25 mouse cellular contexts compared by ENCODE assay signal in genomic region chr2:57250113-57250512, GRCm38 (mm10). TPM values are rescaled to one million over a fixed set of nuclear protein-coding genes. Genes with fewer than 3 reads are reported as not detected.
DNase-seq lines count a peak whose midpoint lies in the region; ATAC-seq and TF ChIP-seq lines count a peak whose summit lies in the region.
"Had no signal": no experiment of that assay in that cellular context is flagged by ENCODE, and none has a peak within 500 bp of the region (broad histone marks: within the 10 kb centered on the region; RNA-seq: fewer than 3 reads in every experiment).

No protein-coding gene starts in this region.

- H3K9me3 ChIP-seq in intestine, postnatal 0 days (ENCODE audit: control insufficient read depth), result no peaks in the 10 kb centered on the region
- H3K9me3 ChIP-seq in heart, embryonic 10.5 days, result no peaks in the 10 kb centered on the region
- H3K9me3 ChIP-seq: embryonic facial prominence, embryonic 12.5 days; embryonic facial prominence, embryonic 15.5 days; heart, embryonic 13.5 days had no signal

- H3K4me1 ChIP-seq in brown adipose tissue, adult 24 weeks (ENCODE audit: control insufficient read depth, insufficient read depth, insufficient read length, low read length), result peaks cover 23% of the 10 kb centered on the region
- no peaks in the 10 kb centered on the region for H3K4me1 ChIP-seq in intestine, postnatal 0 days (replicated peaks; ENCODE audit: control insufficient read depth, insufficient read depth, low read length)
- H3K4me1 ChIP-seq in heart, embryonic 10.5 days, result 0 out of 2 replicates have a peak, but pooled peaks cover 6% of the 10 kb centered on the region
- H3K4me1 ChIP-seq: embryonic facial prominence, embryonic 12.5 days; embryonic facial prominence, embryonic 15.5 days had no signal

- no peak for TF ChIP-seq CTCF in intestine, postnatal 0 days (IDR thresholded peaks at IDR 0.05; ENCODE audit: low read depth)

- no peak overlapping the region for H3K4me3 ChIP-seq in brown adipose tissue, adult 24 weeks (ENCODE audit: insufficient read depth, low read depth, low read length)
- H3K4me3 ChIP-seq in intestine, postnatal 0 days (ENCODE audit: low read depth, low read length), result no peak overlapping the region
- no peak overlapping the region for H3K4me3 ChIP-seq in heart, embryonic 10.5 days
- H3K4me3 ChIP-seq: embryonic facial prominence, embryonic 12.5 days; embryonic facial prominence, embryonic 15.5 days; gastrocnemius, adult 2 months; heart, embryonic 13.5 days had no signal

- H3K9ac ChIP-seq in intestine, postnatal 0 days (ENCODE audit: low read depth, low read length), result no peak overlapping the region
- H3K9ac ChIP-seq: embryonic facial prominence, embryonic 12.5 days; embryonic facial prominence, embryonic 15.5 days; forebrain, postnatal 0 days; heart, embryonic 13.5 days; hindbrain, embryonic 14.5 days had no signal

- H3K27ac ChIP-seq in brown adipose tissue, adult 24 weeks (replicated peaks; ENCODE audit: low read depth, low read length), result 0 out of 2 replicates have a peak overlapping the region, but pooled peaks have one; percentile 42
- H3K27ac ChIP-seq in intestine, postnatal 0 days (ENCODE audit: low read depth, low read length), result no peak overlapping the region
- H3K27ac ChIP-seq in heart, embryonic 10.5 days, result no peak overlapping the region
- H3K27ac ChIP-seq: embryonic facial prominence, embryonic 12.5 days; embryonic facial prominence, embryonic 15.5 days; gastrocnemius, adult 2 months; heart, embryonic 13.5 days; hindbrain, embryonic 14.5 days; hindbrain, postnatal 0 days had no signal

- H3K27me3 ChIP-seq in intestine, postnatal 0 days (replicated peaks; ENCODE audit: control insufficient read depth, insufficient read depth, low read length), result no peaks in the 10 kb centered on the region
- no peaks in the 10 kb centered on the region for H3K27me3 ChIP-seq in heart, embryonic 10.5 days (ENCODE audit: insufficient read depth, poor library complexity, severe bottlenecking)
- H3K27me3 ChIP-seq: embryonic facial prominence, embryonic 12.5 days; embryonic facial prominence, embryonic 15.5 days; heart, embryonic 13.5 days had no signal

- peak; percentile 75 for ATAC-seq in intestine, postnatal 0 days
- ATAC-seq: activated CD4-positive, CD25-positive, alpha-beta regulatory T cell, adult 4 months; CD4-positive, CD25-positive, alpha-beta regulatory T cell, adult 4 months; forebrain, embryonic 14.5 days; forebrain, postnatal 0 days; hindbrain, postnatal 0 days; inflammation-experienced regulatory T-cells, adult 6 months had no signal

- DNase-seq in 3T3-L1 (ENCODE audit: low read depth, low spot score), result peak; percentile 74
- no peak for DNase-seq in lung, postnatal 25 days (ENCODE audit: low spot score)
- no peak for DNase-seq in heart, embryonic 10.5 days (ENCODE audit: low spot score)
- no peak for DNase-seq in layer of hippocampus, postnatal 14 days (ENCODE audit: low spot score in 2 of 2)
- DNase-seq: adrenal gland, adult 8-10 months; adrenal gland, postnatal 25 days; cerebellum, adult 18-20 months; cerebellum, adult 9-10 months; cerebellum, postnatal 25 days; forebrain, postnatal 0 days; gastrocnemius, adult 2 months; gastrocnemius, postnatal 14 days; heart, postnatal 14 days; heart, postnatal 4 days had no signal

- 64% methylated on average over 3 of the region's 3 CpGs for WGBS in intestine, postnatal 0 days
- WGBS in heart, embryonic 10.5 days, result 95% methylated on average over 3 of the region's 3 CpGs

- no peaks in the 10 kb centered on the region for H3K36me3 ChIP-seq in intestine, postnatal 0 days (ENCODE audit: control insufficient read depth, insufficient read depth)
- no peaks in the 10 kb centered on the region for H3K36me3 ChIP-seq in heart, embryonic 10.5 days
- H3K36me3 ChIP-seq: embryonic facial prominence, embryonic 12.5 days; embryonic facial prominence, embryonic 15.5 days; heart, embryonic 13.5 days had no signal

- H3K4me2 ChIP-seq in intestine, postnatal 0 days (replicated peaks; ENCODE audit: low read depth), result no peak overlapping the region
- H3K4me2 ChIP-seq: embryonic facial prominence, embryonic 12.5 days; embryonic facial prominence, embryonic 15.5 days; heart, embryonic 13.5 days; hindbrain, embryonic 14.5 days had no signal

RNA-seq across cellular contexts. Expression of gene Gpd2, which starts 12.7 kb away (rescaled TPM):
- 590 and 641 TPM in 2 replicates for polyA plus RNA-seq in brown adipose tissue, adult 24 weeks (2012; ENCODE audit: insufficient read depth, insufficient read length, missing spikeins)
- polyA plus RNA-seq in intestine, postnatal 0 days (2015; fragmentation: Nextera tagmentation; extraction: Ambion mirVana), result 26.0 and 26.2 TPM in 2 replicates
- 18.6 and 22.3 TPM in 2 replicates for polyA plus RNA-seq in heart, embryonic 10.5 days (2016; fragmentation: Nextera tagmentation; extraction: Ambion mirVana)
- total RNA-seq in layer of hippocampus, postnatal 14 days (2021), result 100 to 1,000 TPM; 125 to 144 TPM

Comparison
In these comparisons a context has a peak if more than half of its experiments do, and no peak if none do; other contexts are left out.
1. RNA of gene Gpd2, which starts 12.7 kb away (polyA plus RNA-seq): 590 to 641 TPM in brown adipose tissue, adult 24 weeks; 26.0 to 26.2 TPM in intestine, postnatal 0 days and 18.6 to 22.3 TPM in heart, embryonic 10.5 days; every median in the first group is over 10 times any median in the second.